Mouse (Mus musculus): ENCODE results near the gene Dnajb4.
"Not testable (repeated sequence)": the region's sequence is repeated elsewhere in the genome, so short reads cannot be mapped to it uniquely, and the experiment has no call there.

Dnajb4 gene

GRCm38 (mm10) chr3:152147085-152147831 is 62.8 kb downstream of the Dnajb4 start:
- DNase-seq (ENCODE audit: low spot score in 2 of 2) = no peak

- peak in 1 of 2 experiments; percentile 49 for DNase-seq (ENCODE audit: low spot score in 2 of 2)
Measured at GRCm38 (mm10) chr3:152145186-152145585, 64.9 kb downstream of the Dnajb4 start.

GRCm38 (mm10) chr3:152142989-152143695 is 67.0 kb downstream of the Dnajb4 start:
- DNase-seq (ENCODE audit: low spot score in 2 of 2) = no peak

- no peak for DNase-seq (ENCODE audit: low spot score in 2 of 2)
Measured at GRCm38 (mm10) chr3:152142146-152142545, 68.0 kb downstream of the Dnajb4 start.

GRCm38 (mm10) chr3:152139308-152139707 is 70.8 kb downstream of the Dnajb4 start:
- not testable (repeated sequence) for DNase-seq (ENCODE audit: low spot score in 2 of 2)

- DNase-seq (ENCODE audit: low spot score in 2 of 2) = not testable (repeated sequence)
Measured at GRCm38 (mm10) chr3:152136106-152136505, 74.0 kb downstream of the Dnajb4 start.

- DNase-seq (ENCODE audit: low spot score in 2 of 2) = no peak
Measured at GRCm38 (mm10) chr3:152133621-152134020, 76.5 kb downstream of the Dnajb4 start.

GRCm38 (mm10) chr3:152130963-152131362 is 79.1 kb downstream of the Dnajb4 start:
- DNase-seq (ENCODE audit: low spot score in 2 of 2) = no peak

- DNase-seq (ENCODE audit: low spot score in 2 of 2) = not testable (repeated sequence)
Measured at GRCm38 (mm10) chr3:152129426-152129825, 80.7 kb downstream of the Dnajb4 start.

GRCm38 (mm10) chr3:152128631-152129030 is 81.5 kb downstream of the Dnajb4 start:
- DNase-seq (ENCODE audit: low spot score in 2 of 2) = no peak

Measured in right cerebral cortex, postnatal 36 days (tissue).